Mouse (Mus musculus): ENCODE results near the gene Slc7a6.
"Not testable (repeated sequence)": the region's sequence is repeated elsewhere in the genome, so short reads cannot be mapped to it uniquely, and the experiment has no call there.

The Slc7a6 gene

DNA sequence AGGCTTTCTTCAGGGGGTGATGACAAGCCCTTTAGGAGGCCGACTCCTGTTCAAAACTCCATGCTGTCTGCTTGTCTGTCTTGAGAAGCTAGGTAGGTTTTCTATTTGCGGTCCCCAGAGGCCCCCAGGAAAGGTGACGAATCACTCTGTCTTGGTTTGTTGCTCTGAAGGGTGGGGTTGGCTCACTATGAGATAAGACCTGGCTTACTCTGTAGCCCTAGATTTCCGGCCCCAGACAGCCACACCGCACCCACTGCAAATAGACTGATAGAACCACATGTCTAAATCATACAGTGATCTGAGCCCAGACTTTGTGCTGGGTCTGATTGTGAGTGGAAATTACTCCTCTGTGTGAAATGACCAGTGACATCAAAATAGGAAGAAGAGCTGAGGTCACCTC, 23.0 kb downstream of the Slc7a6 start:
- no peak for DNase-seq

DNA sequence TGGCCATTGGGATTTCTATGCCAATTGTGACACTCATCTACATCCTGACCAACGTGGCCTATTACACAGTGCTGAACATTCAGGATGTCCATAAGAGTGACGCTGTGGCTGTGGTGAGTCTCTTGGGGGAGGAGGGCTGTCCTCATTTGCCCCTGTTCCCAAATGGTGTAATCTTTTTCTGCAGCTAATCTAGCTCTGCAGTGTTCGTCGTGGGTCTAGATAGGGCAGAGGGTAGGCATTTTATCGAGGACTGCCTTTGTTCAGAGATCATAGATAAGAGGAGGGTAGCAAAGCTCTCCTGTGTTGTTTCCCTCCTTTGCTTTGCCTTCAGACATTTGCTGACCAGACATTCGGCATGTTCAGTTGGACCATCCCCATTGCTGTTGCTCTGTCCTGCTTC, 24.5 kb downstream of the Slc7a6 start:
- no peak for DNase-seq

- DNase-seq = no peak
Measured at GRCm38 (mm10) chr8:106194062-106194461, 25.4 kb downstream of the Slc7a6 start.

DNA sequence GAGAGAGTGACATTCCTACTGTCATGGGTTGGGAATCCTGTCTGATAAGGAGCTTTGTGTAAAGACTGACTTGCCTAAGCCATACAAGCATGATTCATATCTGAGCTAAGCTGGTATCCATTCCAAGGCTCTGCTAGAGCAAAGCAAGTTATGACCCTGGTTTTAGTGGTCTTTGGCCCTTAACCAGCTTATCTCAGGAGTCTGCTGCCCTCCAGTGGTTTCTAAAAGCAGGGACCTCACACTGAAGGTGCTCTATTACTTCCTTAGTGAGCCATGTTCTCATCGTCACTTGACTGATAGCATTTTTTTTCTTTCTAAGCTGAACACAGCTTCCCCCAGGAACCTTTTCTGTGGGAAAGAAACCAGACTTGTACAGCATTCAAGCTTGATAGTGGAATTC, 30.1 kb downstream of the Slc7a6 start:
- peak; percentile 54 for DNase-seq

GRCm38 (mm10) chr8:106199596-106199995, 30.9 kb downstream of the Slc7a6 start:
- DNase-seq = not testable (repeated sequence)

GRCm38 (mm10) chr8:106210035-106210731, 41.5 kb downstream of the Slc7a6 start:
- DNase-seq = no peak

- DNase-seq = peak; percentile 95
Measured at GRCm38 (mm10) chr8:106210821-106211345, 42.2 kb downstream of the Slc7a6 start, which contains the start of the genes Slc7a6os and Prmt7. Gene Slc7a6os, minus strand, starts transcription at chr8:106210935. Gene Prmt7, plus strand, starts transcription at chr8:106210936.

- DNase-seq = no peak
Measured at GRCm38 (mm10) chr8:106211421-106211820, 42.8 kb downstream of the Slc7a6 start.

GRCm38 (mm10) chr8:106213959-106214358, 45.3 kb downstream of the Slc7a6 start:
- DNase-seq = no peak

DNA sequence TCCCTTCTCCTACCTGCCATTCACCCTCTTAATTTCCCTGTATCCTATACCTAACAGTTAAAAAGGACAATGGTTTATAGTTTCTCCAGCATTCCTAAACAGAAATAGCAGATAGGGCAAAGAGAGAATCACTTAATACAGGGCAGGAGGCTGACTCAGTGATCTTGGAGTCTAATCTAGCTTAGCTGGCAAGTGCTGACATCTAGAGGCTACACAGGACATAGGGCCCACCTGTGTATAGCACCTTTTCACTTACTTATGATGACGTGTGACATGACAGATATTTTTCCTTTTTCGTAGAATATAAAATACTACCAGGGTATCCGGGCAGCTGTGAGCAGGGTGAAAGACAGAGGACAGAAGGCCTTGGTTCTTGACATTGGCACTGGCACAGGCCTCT, 51.0 kb downstream of the Slc7a6 start:
- no peak for DNase-seq

GRCm38 (mm10) chr8:106226589-106226988, 57.9 kb downstream of the Slc7a6 start:
- DNase-seq = peak; percentile 56

DNA sequence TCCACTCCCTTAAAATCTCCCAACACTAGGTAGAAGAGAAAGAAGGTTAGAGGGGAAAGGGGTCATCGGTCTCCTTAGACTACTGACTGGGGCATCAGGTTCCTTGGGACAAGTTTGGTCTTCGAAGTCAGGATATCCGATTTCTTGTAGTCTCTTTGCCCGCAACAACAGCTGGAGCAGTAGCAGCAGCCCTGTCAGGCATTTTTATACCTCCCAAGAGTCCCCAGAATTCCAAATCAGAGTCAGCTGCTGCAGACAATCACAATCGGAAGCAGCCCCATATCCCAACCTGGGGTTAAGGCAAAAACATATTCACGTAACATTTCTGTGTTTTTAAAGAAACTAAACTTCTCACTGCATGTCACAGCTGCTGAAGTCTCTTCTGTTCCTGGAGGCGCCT, 62.9 kb downstream of the Slc7a6 start:
- no peak for DNase-seq

- no peak for DNase-seq
Measured at GRCm38 (mm10) chr8:106232751-106233150, 64.1 kb downstream of the Slc7a6 start.

DNA sequence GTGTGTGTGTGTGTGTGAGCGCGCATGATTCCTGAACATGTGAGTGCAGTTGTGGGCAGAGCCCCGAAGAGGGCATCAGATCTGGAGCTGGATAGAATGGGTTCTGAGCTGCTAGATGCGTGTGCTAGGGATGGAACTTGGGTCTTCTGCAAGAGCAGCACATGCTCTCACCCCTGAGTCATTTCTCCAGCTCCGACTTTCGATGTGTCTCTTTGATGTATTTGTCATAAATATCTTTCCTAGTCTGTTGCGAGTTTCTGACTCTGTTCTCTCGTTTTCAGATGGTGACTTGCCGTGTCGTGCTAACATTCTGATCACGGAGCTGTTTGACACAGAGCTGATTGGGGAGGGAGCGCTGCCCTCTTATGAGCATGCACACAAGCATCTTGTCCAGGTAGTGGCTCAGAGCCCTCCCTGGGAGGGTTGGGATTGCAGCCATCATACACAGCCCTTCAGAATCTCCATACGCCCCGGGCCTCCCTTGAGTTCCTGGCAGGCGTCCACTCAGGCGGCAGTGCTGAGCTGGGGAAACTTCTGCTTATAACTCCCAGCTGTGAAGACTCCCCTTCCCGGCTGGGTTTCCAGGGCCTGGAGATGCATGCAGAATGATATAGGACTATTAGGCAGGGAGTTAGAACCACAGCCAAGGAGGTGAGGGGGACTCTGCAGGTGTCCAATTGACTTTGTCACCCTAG, 66.1 kb downstream of the Slc7a6 start:
- DNase-seq = no peak

GRCm38 (mm10) chr8:106237106-106237505, 68.4 kb downstream of the Slc7a6 start:
- DNase-seq = no peak
